Mouse (Mus musculus) limb, embryonic 13.5 days (tissue): ENCODE data around the gene Camkmt. TPM values are rescaled to one million over a fixed set of nuclear protein-coding genes. Genes with fewer than 3 reads are reported as not detected.
A peak's percentile ranks its signal among the peaks of the same experiment; 100 is the strongest.

ENCODE experiments used
- ATAC-seq: fragments of 200-750 bp; cut with Nextera tagmentation; 2 replicates; pipeline ENCODE4 v1.8.0; 2017; ENCODE audit warnings: low read depth, moderate number of reproducible peaks, moderate TSS enrichment; ENCODE audit not compliant: low FRiP score
- H3K27ac ChIP-seq: fragments of 300-500 bp; sonication (generic); 2 replicates; pipeline ENCODE4 v1.5.1; 2015; ENCODE audit warnings: inconsistent platforms, mild to moderate bottlenecking, moderate library complexity
- H3K27me3 ChIP-seq: fragments of 300-500 bp; sonication (generic); 2 replicates; pipeline ENCODE4 v1.6.1; 2015; ENCODE audit warnings: mild to moderate bottlenecking, inconsistent platforms
- H3K36me3 ChIP-seq: fragments of 300-500 bp; sonication (generic); 2 replicates; pipeline ENCODE4 v1.6.1; 2015; ENCODE audit warnings: inconsistent platforms, mild to moderate bottlenecking, moderate library complexity
- H3K4me1 ChIP-seq: fragments of 300-500 bp; sonication (generic); 2 replicates; pipeline ENCODE4 v1.6.1; 2015; ENCODE audit warnings: inconsistent platforms
- H3K4me2 ChIP-seq: fragments of 300-500 bp; sonication (generic); replicated peaks from 2 replicates; pipeline ENCODE4 v1.6.1; 2015; ENCODE audit warnings: inconsistent platforms, mild to moderate bottlenecking, moderate library complexity
- H3K4me3 ChIP-seq: fragments of 300-500 bp; sonication (generic); 2 replicates; pipeline ENCODE4 v1.5.1; 2015; ENCODE audit warnings: moderate library complexity, mild to moderate bottlenecking, inconsistent platforms
- H3K9ac ChIP-seq: fragments of 300-500 bp; sonication (generic); 2 replicates; pipeline ENCODE4 v1.6.1; 2015; ENCODE audit warnings: mild to moderate bottlenecking, inconsistent platforms
- H3K9me3 ChIP-seq: fragments of 300-500 bp; sonication (generic); 2 replicates; pipeline ENCODE4 v1.6.1; 2016; ENCODE audit warnings: inconsistent platforms
- WGBS: fragments of 180-500 bp; shearing (Covaris S2); methylation state at CpG from one replicate; pipeline ENCODE4 v1.1.7; 2015; 5-methylcytosine and 5-hydroxymethylcytosine counted together
- polyA plus RNA-seq: library from polyadenylated mRNA; unstranded; fragments of >200 nt; fragmentation: Nextera tagmentation; extraction: Ambion mirVana; gene quantifications from 2 replicates; pipeline ENCODE4 v1.2.1, GENCODE M21; 2015

The Camkmt gene
- polyA plus RNA-seq, 1 experiment from 2014 or later, result 13.8 TPM

GRCm38 (mm10) chr17:85355356-85355755 is 265.0 kb downstream of the Camkmt start:
- H3K4me3 ChIP-seq, result no peak overlapping the region
- 86% methylated on average over 9 of the region's 9 CpGs for WGBS
- no peak overlapping the region for H3K27ac ChIP-seq
- H3K27me3 ChIP-seq, result no peaks in the 10 kb centered on the region
- H3K4me2 ChIP-seq, result no peak overlapping the region
- H3K36me3 ChIP-seq, result no peaks in the 10 kb centered on the region
- H3K9ac ChIP-seq, result no peak overlapping the region
- ATAC-seq, result no peak
- H3K4me1 ChIP-seq, result no peaks in the 10 kb centered on the region
- H3K9me3 ChIP-seq, result no peaks in the 10 kb centered on the region

GRCm38 (mm10) chr17:85361006-85361405 is 270.7 kb downstream of the Camkmt start:
- Histone ChIP-seq H3K4me3 (no peak overlapping the region), H3K4me2 (no peak overlapping the region), H3K27ac (no peak overlapping the region), H3K27me3 (no peaks in the 10 kb centered on the region), H3K4me1 (no peaks in the 10 kb centered on the region), H3K9ac (no peak overlapping the region), H3K36me3 (no peaks in the 10 kb centered on the region), H3K9me3 (no peaks in the 10 kb centered on the region)
- no peak for ATAC-seq
- 78% methylated on average over 7 of the region's 7 CpGs for WGBS

GRCm38 (mm10) chr17:85367319-85367718 is 277.0 kb downstream of the Camkmt start:
- peaks cover 4% of the 10 kb centered on the region; the same call in 1 of the 2 replicates for H3K27me3 ChIP-seq
- no peak overlapping the region for H3K4me2 ChIP-seq
- WGBS, result 92% methylated on average over 5 of the region's 5 CpGs
- H3K9me3 ChIP-seq, result no peaks in the 10 kb centered on the region
- H3K27ac ChIP-seq, result no peak overlapping the region
- H3K9ac ChIP-seq, result no peak overlapping the region
- H3K4me1 ChIP-seq, result no peaks in the 10 kb centered on the region
- H3K4me3 ChIP-seq, result no peak overlapping the region
- no peaks in the 10 kb centered on the region for H3K36me3 ChIP-seq
- ATAC-seq, result no peak

- Histone ChIP-seq H3K4me1 (no peaks in the 10 kb centered on the region), H3K9ac (no peak overlapping the region), H3K27me3 (peaks cover 10% of the 10 kb centered on the region), H3K27ac (no peak overlapping the region), H3K36me3 (no peaks in the 10 kb centered on the region), H3K4me2 (no peak overlapping the region), H3K9me3 (no peaks in the 10 kb centered on the region), H3K4me3 (no peak overlapping the region)
- ATAC-seq, result no peak
- WGBS, result 75% methylated on average over 8 of the region's 8 CpGs
Observed at GRCm38 (mm10) chr17:85368776-85369175, 278.4 kb downstream of the Camkmt start.

GRCm38 (mm10) chr17:85372076-85372475 is 281.7 kb downstream of the Camkmt start:
- Histone ChIP-seq H3K9ac (no peak overlapping the region), H3K9me3 (no peaks in the 10 kb centered on the region), H3K36me3 (no peaks in the 10 kb centered on the region), H3K4me3 (no peak overlapping the region), H3K27me3 (peaks cover 12% of the 10 kb centered on the region), H3K27ac (no peak overlapping the region), H3K4me1 (peaks cover 19% of the 10 kb centered on the region), H3K4me2 (no peak overlapping the region)
- ATAC-seq, result no peak
- 53% methylated on average over 13 of the region's 13 CpGs for WGBS

GRCm38 (mm10) chr17:85372523-85372922 is 282.2 kb downstream of the Camkmt start:
- H3K4me3 ChIP-seq, result no peak overlapping the region
- peaks cover 19% of the 10 kb centered on the region for H3K4me1 ChIP-seq
- ATAC-seq, result no peak
- H3K4me2 ChIP-seq, result no peak overlapping the region
- no peaks in the 10 kb centered on the region for H3K36me3 ChIP-seq
- H3K9me3 ChIP-seq, result no peaks in the 10 kb centered on the region
- H3K27ac ChIP-seq, result no peak overlapping the region
- 86% methylated on average over 7 of the region's 7 CpGs for WGBS
- no peak overlapping the region for H3K9ac ChIP-seq
- H3K27me3 ChIP-seq, result peaks cover 12% of the 10 kb centered on the region

- no peaks in the 10 kb centered on the region for H3K9me3 ChIP-seq
- H3K4me2 ChIP-seq, result no peak overlapping the region
- H3K27ac ChIP-seq, result no peak overlapping the region
- no peak overlapping the region for H3K4me3 ChIP-seq
- H3K4me1 ChIP-seq, result peaks cover 19% of the 10 kb centered on the region
- H3K27me3 ChIP-seq, result peaks cover 8% of the 10 kb centered on the region
- no peak overlapping the region for H3K9ac ChIP-seq
- 81% methylated on average over 19 of the region's 19 CpGs for WGBS
- ATAC-seq, result no peak
- H3K36me3 ChIP-seq, result no peaks in the 10 kb centered on the region
Observed at GRCm38 (mm10) chr17:85374100-85374833, 283.9 kb downstream of the Camkmt start.

GRCm38 (mm10) chr17:85374834-85375176 is 284.5 kb downstream of the Camkmt start:
- no peak overlapping the region for H3K27ac ChIP-seq

GRCm38 (mm10) chr17:85375523-85375922 is 285.2 kb downstream of the Camkmt start:
- 31% methylated on average over 10 of the region's 10 CpGs for WGBS
- H3K4me2 ChIP-seq, result peak overlapping the region; percentile 10; the same call in 1 of the 2 replicates

More at GRCm38 (mm10) chr17:85374834-85375176, 284.5 kb downstream of the Camkmt start:
- Histone ChIP-seq H3K4me3 (no peak overlapping the region), H3K4me2 (no peak overlapping the region), H3K27me3 (peaks cover 8% of the 10 kb centered on the region), H3K36me3 (no peaks in the 10 kb centered on the region), H3K9ac (no peak overlapping the region), H3K9me3 (no peaks in the 10 kb centered on the region), H3K4me1 (peaks cover 19% of the 10 kb centered on the region)
- no peak for ATAC-seq
- WGBS, result 48% methylated on average over 8 of the region's 8 CpGs

GRCm38 (mm10) chr17:85377496-85377895 is 287.1 kb downstream of the Camkmt start:
- peaks cover 8% of the 10 kb centered on the region for H3K27me3 ChIP-seq
- H3K4me3 ChIP-seq, result no peak overlapping the region
- H3K4me2 ChIP-seq, result no peak overlapping the region
- no peak overlapping the region for H3K9ac ChIP-seq
- 84% methylated on average over 8 of the region's 8 CpGs for WGBS
- no peak for ATAC-seq
- no peaks in the 10 kb centered on the region for H3K36me3 ChIP-seq
- no peak overlapping the region for H3K27ac ChIP-seq
- no peaks in the 10 kb centered on the region for H3K9me3 ChIP-seq
- H3K4me1 ChIP-seq, result peaks cover 19% of the 10 kb centered on the region

More at GRCm38 (mm10) chr17:85375523-85375922, 285.2 kb downstream of the Camkmt start:
- no peaks in the 10 kb centered on the region for H3K36me3 ChIP-seq
- peak; percentile 75 for ATAC-seq
- no peak overlapping the region for H3K4me3 ChIP-seq
- H3K9ac ChIP-seq, result no peak overlapping the region
- peaks cover 8% of the 10 kb centered on the region for H3K27me3 ChIP-seq
- peaks cover 19% of the 10 kb centered on the region for H3K4me1 ChIP-seq
- no peaks in the 10 kb centered on the region for H3K9me3 ChIP-seq
- H3K27ac ChIP-seq, result no peak overlapping the region

- no peak overlapping the region for H3K4me2 ChIP-seq
- no peaks in the 10 kb centered on the region for H3K36me3 ChIP-seq
- 90% methylated on average over 7 of the region's 7 CpGs for WGBS
- ATAC-seq, result no peak
- H3K4me3 ChIP-seq, result no peak overlapping the region
- H3K27me3 ChIP-seq, result no peaks in the 10 kb centered on the region
- peaks cover 19% of the 10 kb centered on the region for H3K4me1 ChIP-seq
- H3K9ac ChIP-seq, result no peak overlapping the region
- H3K27ac ChIP-seq, result no peak overlapping the region
- no peaks in the 10 kb centered on the region for H3K9me3 ChIP-seq
Observed at GRCm38 (mm10) chr17:85379101-85379500, 288.7 kb downstream of the Camkmt start.

GRCm38 (mm10) chr17:85381578-85382223 is 291.3 kb downstream of the Camkmt start:
- H3K4me3 ChIP-seq, result no peak overlapping the region
- H3K27me3 ChIP-seq, result no peaks in the 10 kb centered on the region
- no peak overlapping the region for H3K9ac ChIP-seq
- H3K4me1 ChIP-seq, result peaks cover under 1% of the 10 kb centered on the region; the same call in 1 of the 2 replicates
- WGBS, result 71% methylated on average over 8 of the region's 8 CpGs
- no peaks in the 10 kb centered on the region for H3K36me3 ChIP-seq
- H3K9me3 ChIP-seq, result no peaks in the 10 kb centered on the region
- no peak overlapping the region for H3K27ac ChIP-seq
- H3K4me2 ChIP-seq, result no peak overlapping the region
- no peak for ATAC-seq
